In the genomic region with DNA sequence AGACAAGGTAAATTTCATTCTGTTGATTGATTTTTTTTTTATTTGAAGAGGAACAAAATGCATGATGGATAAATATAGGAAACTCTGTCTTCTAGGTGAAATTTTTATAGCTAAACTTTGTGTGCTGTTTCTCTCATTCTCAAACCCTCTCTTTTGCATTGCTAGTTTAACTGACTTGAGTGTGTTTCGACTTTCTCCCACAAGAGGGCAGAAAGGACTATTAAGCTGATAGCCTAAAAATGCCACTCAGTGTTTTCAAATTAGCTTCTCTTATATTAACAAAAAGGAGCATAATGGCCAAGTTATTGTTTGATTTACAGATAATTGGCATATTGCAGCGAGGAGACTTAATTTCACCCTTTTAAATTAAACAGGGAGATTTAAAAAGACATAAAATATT, we compare ENCODE assay signal across 10 mouse cellular contexts.
DNase-seq lines count a peak whose midpoint lies in the region; ATAC-seq and TF ChIP-seq lines count a peak whose summit lies in the region.
"Had no signal": no experiment of that assay in that cellular context is flagged by ENCODE, and none has a peak within 500 bp of the region (broad histone marks: within the 10 kb centered on the region; RNA-seq: fewer than 3 reads in every experiment).

No protein-coding gene starts in this region.

- no peaks in the 10 kb centered on the region for H3K27me3 ChIP-seq in E14TG2a.4 (ENCODE audit: insufficient read depth, low read length)
- no peaks in the 10 kb centered on the region for H3K27me3 ChIP-seq in embryonic facial prominence, embryonic 14.5 days (replicated peaks; ENCODE audit: control insufficient read depth, insufficient read depth, low read length)
- H3K27me3 ChIP-seq: heart, embryonic 13.5 days; midbrain, embryonic 12.5 days had no signal

- ATAC-seq in cerebellum, adult (ENCODE audit: insufficient number of reproducible peaks, low FRiP score, low TSS enrichment) = no peak
- no peak for ATAC-seq in embryonic facial prominence, embryonic 14.5 days (ENCODE audit: low read depth)

- peak; percentile 76 to 80 for DNase-seq in cerebellum, postnatal 10 days
- peak; percentile 59 to 67 for DNase-seq in left cerebral cortex, postnatal 14 days (ENCODE audit: low spot score in 2 of 2)
- DNase-seq in left cerebral cortex, postnatal 36 days (ENCODE audit: low spot score in 2 of 2) = no peak
- peak; percentile 72 for DNase-seq in embryonic facial prominence, embryonic 14.5 days (ENCODE audit: low spot score)
- peak; percentile 49 for DNase-seq in lung, postnatal 14 days
- no peak for DNase-seq in urinary bladder, postnatal 10 days (ENCODE audit: low spot score)

- no peak overlapping the region for H3K9ac ChIP-seq in embryonic facial prominence, embryonic 14.5 days (ENCODE audit: low read depth, low read length)
- H3K9ac ChIP-seq: heart, embryonic 13.5 days; midbrain, embryonic 12.5 days had no signal

- 26% methylated on average over 2 of the region's 2 CpGs for WGBS in embryonic facial prominence, embryonic 14.5 days

- intact Hi-C loops in left cerebral cortex, postnatal 14 days (cut with DNase I) = loop anchor here (2.0 kb wide), 1 partner anchor 262 kb away; no protein-coding TSS in a partner anchor
- intact Hi-C loops in left cerebral cortex, postnatal 36 days (cut with DNase I) = loop anchor here (2.0 kb wide), 1 partner anchor 262 kb away; no protein-coding TSS in a partner anchor

- H3K4me2 ChIP-seq in embryonic facial prominence, embryonic 14.5 days (ENCODE audit: low read depth, low read length) = no peak overlapping the region
- H3K4me2 ChIP-seq: heart, embryonic 13.5 days; midbrain, embryonic 12.5 days had no signal

- TF ChIP-seq CTCF in E14TG2a.4 (conservative IDR thresholded peaks at IDR 0.05; ENCODE audit: low read length) = peak; percentile 60

- peaks cover 12% of the 10 kb centered on the region; the same call in 1 of the 2 replicates for H3K36me3 ChIP-seq in E14TG2a.4 (ENCODE audit: insufficient read depth, low read length)
- H3K36me3 ChIP-seq in embryonic facial prominence, embryonic 14.5 days (ENCODE audit: control insufficient read depth, insufficient read depth, low read length) = no peaks in the 10 kb centered on the region
- H3K36me3 ChIP-seq: heart, embryonic 13.5 days; midbrain, embryonic 12.5 days had no signal

- H3K9me3 ChIP-seq in E14TG2a.4 (ENCODE audit: low read length) = no peaks in the 10 kb centered on the region
- no peaks in the 10 kb centered on the region for H3K9me3 ChIP-seq in embryonic facial prominence, embryonic 14.5 days (ENCODE audit: control insufficient read depth, low read length)
- H3K9me3 ChIP-seq: heart, embryonic 13.5 days; midbrain, embryonic 12.5 days had no signal

- peaks cover 14% of the 10 kb centered on the region for H3K4me1 ChIP-seq in E14TG2a.4 (replicated peaks; ENCODE audit: low read depth, low read length)
- H3K4me1 ChIP-seq in embryonic facial prominence, embryonic 14.5 days (ENCODE audit: control insufficient read depth, insufficient read depth, low read length) = no peaks in the 10 kb centered on the region
- H3K4me1 ChIP-seq: heart, embryonic 13.5 days had no signal

- H3K27ac ChIP-seq in embryonic facial prominence, embryonic 14.5 days (replicated peaks; ENCODE audit: low read depth, low read length) = no peak overlapping the region
- H3K27ac ChIP-seq: heart, embryonic 13.5 days; midbrain, embryonic 12.5 days had no signal

- H3K4me3 ChIP-seq in E14TG2a.4 (replicated peaks; ENCODE audit: low read length) = no peak overlapping the region
- H3K4me3 ChIP-seq in embryonic facial prominence, embryonic 14.5 days (ENCODE audit: low read depth, low read length) = no peak overlapping the region
- H3K4me3 ChIP-seq: heart, embryonic 13.5 days; midbrain, embryonic 12.5 days had no signal

Comparison
In these comparisons a context has a peak if more than half of its experiments do, and no peak if none do; other contexts are left out.
1. DNase-seq: peak in cerebellum, postnatal 10 days (2 of 2), left cerebral cortex, postnatal 14 days (2 of 2), embryonic facial prominence, embryonic 14.5 days (single experiment) and lung, postnatal 14 days (single experiment); none in left cerebral cortex, postnatal 36 days (0 of 2) and urinary bladder, postnatal 10 days (single experiment).